Mouse (Mus musculus) neural tube, postnatal 0 days (tissue): ENCODE results near the gene Atp8b3. TPM values are rescaled to one million over a fixed set of nuclear protein-coding genes. Genes with fewer than 3 reads are reported as not detected.

Source experiments
- polyA plus RNA-seq: library from polyadenylated mRNA; unstranded; fragments of >200 nt; fragmentation: Nextera tagmentation; extraction: Ambion mirVana; gene quantifications from 2 replicates; pipeline ENCODE4 v1.2.1, GENCODE M21; 2015

Gene Atp8b3
- 0.65 and 1.3 TPM in 2 replicates for polyA plus RNA-seq

GRCm38 (mm10) chr10:80538710-80539394, at the start of gene Atp8b3:
Gene Atp8b3 (minus strand): TSS chr10:80539124.

DNA sequence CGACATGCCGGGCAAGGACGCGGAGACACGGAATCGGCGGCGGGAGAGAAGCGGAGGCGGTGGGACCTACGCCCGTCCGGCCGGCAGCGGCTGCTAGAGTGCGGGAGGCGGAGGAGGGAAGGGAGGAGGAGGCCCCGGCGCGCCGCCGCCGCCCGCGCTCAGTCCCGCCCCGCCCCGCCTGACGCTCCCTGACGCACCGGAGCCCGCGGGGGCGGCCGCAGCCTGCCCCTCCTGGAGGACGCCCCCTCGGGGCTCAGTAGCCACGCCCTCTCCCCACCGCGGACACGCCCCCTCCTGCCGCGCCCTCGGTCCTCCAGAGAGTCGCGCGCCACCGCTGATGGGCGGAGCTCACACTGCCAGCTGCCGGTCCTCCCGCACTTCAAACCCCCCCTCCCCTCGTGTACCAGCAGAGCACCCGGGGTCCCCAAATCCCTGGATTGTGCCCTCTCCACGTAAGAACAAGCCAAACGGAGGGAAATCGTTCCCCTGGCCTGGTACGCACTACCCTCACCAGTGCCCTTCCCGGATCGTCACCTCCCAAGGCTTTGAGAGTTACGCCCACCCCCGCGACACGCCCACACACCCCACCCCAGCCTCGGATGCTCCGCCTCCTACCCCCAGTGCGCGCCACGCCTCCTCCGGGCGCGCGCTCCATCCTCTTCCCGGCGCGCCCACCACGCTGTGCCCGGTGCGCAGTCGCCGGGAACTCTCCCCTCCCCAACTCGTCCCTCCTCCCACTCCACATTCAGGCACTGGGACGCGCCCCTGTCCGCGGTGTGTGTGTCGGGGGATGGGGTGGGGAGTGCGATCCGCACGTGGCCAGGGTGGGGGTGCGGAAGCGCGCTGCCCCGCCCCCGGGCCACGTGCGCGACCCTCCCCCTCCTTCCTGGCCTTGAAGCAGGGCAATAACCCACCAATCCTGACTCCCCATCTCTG, 38.5 kb upstream of the Atp8b3 start, which contains the start of gene Klf16:
Gene Klf16 (minus strand): TSS at position 127 of the 936 bp plus-strand sequence.

DNA sequence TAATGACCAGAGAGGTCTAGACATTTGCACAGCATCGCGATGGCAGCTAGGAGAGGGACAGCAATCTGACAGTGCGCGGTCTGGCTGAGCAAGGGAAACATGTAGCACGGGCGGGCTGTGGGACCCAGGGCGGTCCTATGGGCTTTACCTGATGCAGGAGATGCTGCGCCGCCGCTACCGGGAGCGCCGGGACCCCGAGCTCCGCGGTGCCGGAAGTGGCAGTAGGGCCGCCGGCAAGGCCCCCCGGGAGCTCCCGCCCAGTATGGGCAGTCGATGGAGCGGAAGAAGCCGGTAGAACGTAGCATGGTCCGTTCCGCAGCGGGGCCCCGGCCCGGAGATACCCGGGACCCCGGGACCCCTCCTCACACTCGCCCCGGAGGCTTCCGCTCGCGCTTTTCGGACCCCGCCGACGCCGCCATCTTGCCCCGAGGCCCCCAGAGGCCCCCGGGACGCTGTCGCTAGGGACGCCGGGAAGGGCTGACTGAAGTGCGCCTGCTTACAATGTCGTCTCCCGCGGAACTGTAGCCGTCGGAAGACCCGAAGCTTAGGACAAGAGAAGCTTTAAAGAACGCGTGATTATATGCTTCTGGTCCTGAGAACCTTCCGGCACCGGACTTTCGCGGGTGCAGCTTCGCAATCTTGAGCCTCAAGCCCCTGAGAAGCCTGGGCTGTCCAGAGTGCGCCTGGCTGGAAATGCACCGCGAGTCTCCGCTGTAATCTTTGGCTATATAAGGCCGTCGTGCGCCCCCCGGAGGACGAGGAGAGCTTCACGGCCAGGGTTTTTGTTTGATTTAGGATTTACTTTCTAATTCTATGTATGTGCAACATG, 22.4 kb upstream of the Atp8b3 start, which contains the start of gene Rexo1:
Gene Rexo1 (minus strand): TSS at position 445 of the 829 bp plus-strand sequence.

GRCm38 (mm10) chr10:80494732-80495131, 44.2 kb downstream of the Atp8b3 start, which contains the start of gene Onecut3:
Gene Onecut3 (plus strand): TSS chr10:80494835.

Other genes starting within 250 kb of the Atp8b3 start
- gene Rps15, start 246.7 kb downstream of the Atp8b3 start, polyA plus RNA-seq, result 656 and 679 TPM in 2 replicates
- 70.9 and 88.2 TPM in 2 replicates for gene Apc2, start 243.1 kb downstream of the Atp8b3 start, polyA plus RNA-seq
- gene 2310011J03Rik, start 218.6 kb downstream of the Atp8b3 start, polyA plus RNA-seq, result 37.1 and 37.5 TPM in 2 replicates
- gene Pcsk4, start 209.6 kb downstream of the Atp8b3 start, polyA plus RNA-seq, result 11.0 and 13.5 TPM in 2 replicates
- gene Reep6, start 209.2 kb downstream of the Atp8b3 start, polyA plus RNA-seq, result 5.6 and 5.7 TPM in 2 replicates
- gene Adamtsl5, start 190.7 kb downstream of the Atp8b3 start, polyA plus RNA-seq, result 3.5 and 4.6 TPM in 2 replicates
- 8.5 and 8.6 TPM in 2 replicates for gene Plk5, start 182.7 kb downstream of the Atp8b3 start, polyA plus RNA-seq
- gene Mex3d, start 151.5 kb downstream of the Atp8b3 start, polyA plus RNA-seq, result 13.1 and 15.0 TPM in 2 replicates
- 161 and 183 TPM in 2 replicates for gene Mbd3, start 139.6 kb downstream of the Atp8b3 start, polyA plus RNA-seq
- gene Uqcr11, start 132.3 kb downstream of the Atp8b3 start, polyA plus RNA-seq, result 1,108 and 1,127 TPM in 2 replicates
- gene Tcf3, start 105.5 kb downstream of the Atp8b3 start, polyA plus RNA-seq, result 28.8 and 32.2 TPM in 2 replicates
- gene Onecut3, start 44.3 kb downstream of the Atp8b3 start, polyA plus RNA-seq, result 0.34 and 0.56 TPM in 2 replicates
- gene Rexo1, start 22.4 kb upstream of the Atp8b3 start, polyA plus RNA-seq, result 23.8 and 28.1 TPM in 2 replicates
- gene Klf16, start 38.2 kb upstream of the Atp8b3 start, polyA plus RNA-seq, result 6.8 and 7.9 TPM in 2 replicates
- 231 and 233 TPM in 2 replicates for gene Abhd17a, start 51.2 kb upstream of the Atp8b3 start, polyA plus RNA-seq
- 73.3 and 73.4 TPM in 2 replicates for gene Scamp4, start 63.7 kb upstream of the Atp8b3 start, polyA plus RNA-seq
- gene Adat3, start 63.8 kb upstream of the Atp8b3 start, polyA plus RNA-seq, result 3.3 and 5.1 TPM in 2 replicates
- 1.1 and 1.5 TPM in 2 replicates for gene Gm49322, start 66.9 kb upstream of the Atp8b3 start, polyA plus RNA-seq
- 97.4 and 99.0 TPM in 2 replicates for gene Csnk1g2, start 83.7 kb upstream of the Atp8b3 start, polyA plus RNA-seq
- 115 and 116 TPM in 2 replicates for gene Btbd2, start 117.9 kb upstream of the Atp8b3 start, polyA plus RNA-seq
- 39.0 and 43.5 TPM in 2 replicates for gene Mknk2, start 139.0 kb upstream of the Atp8b3 start, polyA plus RNA-seq
- gene Mob3a, start 162.9 kb upstream of the Atp8b3 start, polyA plus RNA-seq, result 38.3 and 41.4 TPM in 2 replicates
- 42.0 and 58.3 TPM in 2 replicates for gene Izumo4, start 163.1 kb upstream of the Atp8b3 start, polyA plus RNA-seq
- 107 and 110 TPM in 2 replicates for gene Ap3d1, start 203.1 kb upstream of the Atp8b3 start, polyA plus RNA-seq
- gene Dot1l, start 216.1 kb upstream of the Atp8b3 start, polyA plus RNA-seq, result 11.0 and 15.3 TPM in 2 replicates